Mouse (Mus musculus) kidney, postnatal 14 days (tissue): ENCODE data around the gene Bcl2l11.

ENCODE experiments used
- DNase-seq: peaks from one replicate; pipeline ENCODE4 v3.0.0; 2022; ENCODE audit warnings: mixed read lengths

The Bcl2l11 gene

GRCm38 (mm10) chr2:128143992-128144391 is 18.2 kb downstream of the Bcl2l11 start:
- no peak for DNase-seq

GRCm38 (mm10) chr2:128145433-128145832 is 19.6 kb downstream of the Bcl2l11 start:
- DNase-seq = no peak

- DNase-seq = peak; percentile 57
Observed at GRCm38 (mm10) chr2:128149596-128149995, 23.8 kb downstream of the Bcl2l11 start.

GRCm38 (mm10) chr2:128152211-128152610 is 26.4 kb downstream of the Bcl2l11 start:
- no peak for DNase-seq

- DNase-seq = no peak
Observed at GRCm38 (mm10) chr2:128152845-128153550, 27.2 kb downstream of the Bcl2l11 start.

- no peak for DNase-seq
Observed at GRCm38 (mm10) chr2:128153551-128153910, 27.7 kb downstream of the Bcl2l11 start.

GRCm38 (mm10) chr2:128155412-128156066 is 29.7 kb downstream of the Bcl2l11 start:
- DNase-seq = peak; percentile 61

- no peak for DNase-seq
Observed at GRCm38 (mm10) chr2:128156067-128156462, 30.2 kb downstream of the Bcl2l11 start.

GRCm38 (mm10) chr2:128156557-128157412 is 30.9 kb downstream of the Bcl2l11 start:
- peak; percentile 34 for DNase-seq

- no peak for DNase-seq
Observed at GRCm38 (mm10) chr2:128158734-128159410, 33.0 kb downstream of the Bcl2l11 start.

- DNase-seq = no peak
Observed at GRCm38 (mm10) chr2:128159619-128160125, 33.8 kb downstream of the Bcl2l11 start.

GRCm38 (mm10) chr2:128163177-128163576 is 37.3 kb downstream of the Bcl2l11 start:
- DNase-seq = no peak

- peak; percentile 50 for DNase-seq
Observed at GRCm38 (mm10) chr2:128166623-128167423, 41.0 kb downstream of the Bcl2l11 start.

GRCm38 (mm10) chr2:128167930-128168329 is 42.1 kb downstream of the Bcl2l11 start:
- no peak for DNase-seq

GRCm38 (mm10) chr2:128169486-128169885 is 43.6 kb downstream of the Bcl2l11 start:
- DNase-seq = no peak

- no peak for DNase-seq
Observed at GRCm38 (mm10) chr2:128169972-128170371, 44.1 kb downstream of the Bcl2l11 start.

GRCm38 (mm10) chr2:128170614-128171013 is 44.8 kb downstream of the Bcl2l11 start:
- no peak for DNase-seq

GRCm38 (mm10) chr2:128172266-128172665 is 46.4 kb downstream of the Bcl2l11 start:
- no peak for DNase-seq

- peak; percentile 27 for DNase-seq
Observed at GRCm38 (mm10) chr2:128174176-128174575, 48.3 kb downstream of the Bcl2l11 start.

- peak; percentile 33 for DNase-seq
Observed at GRCm38 (mm10) chr2:128174604-128175342, 48.9 kb downstream of the Bcl2l11 start.

GRCm38 (mm10) chr2:128175625-128176024 is 49.8 kb downstream of the Bcl2l11 start:
- no peak for DNase-seq
